ENCODE assay signal across 19 mouse cellular contexts in genomic region chr13:112511810-112512209, GRCm38 (mm10). TPM values are rescaled to one million over a fixed set of nuclear protein-coding genes. Genes with fewer than 3 reads are reported as not detected.
DNase-seq lines count a peak whose midpoint lies in the region; ATAC-seq and TF ChIP-seq lines count a peak whose summit lies in the region.
"Had no signal": no experiment of that assay in that cellular context is flagged by ENCODE, and none has a peak within 500 bp of the region (broad histone marks: within the 10 kb centered on the region; RNA-seq: fewer than 3 reads in every experiment).

No protein-coding gene starts in this region.

- no peak overlapping the region for H3K9ac ChIP-seq in heart, embryonic 13.5 days
- no peak overlapping the region for H3K9ac ChIP-seq in stomach, postnatal 0 days (ENCODE audit: low read length)
- H3K9ac ChIP-seq: embryonic facial prominence, embryonic 12.5 days; forebrain, embryonic 13.5 days; forebrain, embryonic 15.5 days; forebrain, postnatal 0 days had no signal

- no peaks in the 10 kb centered on the region for H3K27me3 ChIP-seq in heart, embryonic 13.5 days (replicated peaks)
- H3K27me3 ChIP-seq in E14TG2a.4 (ENCODE audit: insufficient read depth, low read length) = no peaks in the 10 kb centered on the region
- no peaks in the 10 kb centered on the region for H3K27me3 ChIP-seq in stomach, postnatal 0 days (ENCODE audit: control insufficient read depth, insufficient read depth, low read length)
- H3K27me3 ChIP-seq: CH12.LX; embryonic facial prominence, embryonic 12.5 days; forebrain, embryonic 13.5 days; forebrain, embryonic 15.5 days had no signal

- H3K4me2 ChIP-seq in heart, embryonic 13.5 days = no peak overlapping the region
- no peak overlapping the region for H3K4me2 ChIP-seq in stomach, postnatal 0 days (replicated peaks; ENCODE audit: low read depth)
- H3K4me2 ChIP-seq: embryonic facial prominence, embryonic 12.5 days; forebrain, embryonic 13.5 days; forebrain, embryonic 15.5 days had no signal

- peaks cover 13% of the 10 kb centered on the region for H3K4me1 ChIP-seq in heart, embryonic 13.5 days
- peaks cover 25% of the 10 kb centered on the region for H3K4me1 ChIP-seq in E14TG2a.4 (replicated peaks; ENCODE audit: low read depth, low read length)
- no peaks in the 10 kb centered on the region for H3K4me1 ChIP-seq in stomach, postnatal 0 days (replicated peaks; ENCODE audit: control insufficient read depth, insufficient read depth)
- H3K4me1 ChIP-seq: embryonic facial prominence, embryonic 10.5 days; embryonic facial prominence, embryonic 12.5 days; forebrain, embryonic 13.5 days; forebrain, embryonic 15.5 days had no signal

- H3K36me3 ChIP-seq in heart, embryonic 13.5 days = peaks cover 12% of the 10 kb centered on the region
- H3K36me3 ChIP-seq in E14TG2a.4 (ENCODE audit: insufficient read depth, low read length) = peaks cover 21% of the 10 kb centered on the region
- 0 out of 2 replicates have a peak, but pooled peaks cover 6% of the 10 kb centered on the region for H3K36me3 ChIP-seq in stomach, postnatal 0 days (ENCODE audit: control insufficient read depth, insufficient read depth, low read length)
- H3K36me3 ChIP-seq: forebrain, embryonic 15.5 days had no signal

- no peak overlapping the region for H3K4me3 ChIP-seq in heart, embryonic 13.5 days
- peak overlapping the region; percentile 48; the same call in 1 of the 2 replicates for H3K4me3 ChIP-seq in E14TG2a.4 (replicated peaks; ENCODE audit: low read length)
- H3K4me3 ChIP-seq in stomach, postnatal 0 days (ENCODE audit: low read depth, low read length) = no peak overlapping the region
- H3K4me3 ChIP-seq: embryonic facial prominence, embryonic 10.5 days; embryonic facial prominence, embryonic 12.5 days; forebrain, embryonic 13.5 days; forebrain, embryonic 15.5 days had no signal

- TF ChIP-seq EP300 in stomach, postnatal 0 days (optimal IDR thresholded peaks at IDR 0.05) = no peak

- WGBS in heart, embryonic 13.5 days = 77% methylated on average over 7 of the region's 7 CpGs
- WGBS in stomach, postnatal 0 days = 71% methylated on average over 7 of the region's 7 CpGs

- no peak for TF ChIP-seq CTCF in E14TG2a.4 (conservative IDR thresholded peaks at IDR 0.05; ENCODE audit: low read length)
- no peak for TF ChIP-seq CTCF in stomach, postnatal 0 days (IDR thresholded peaks at IDR 0.05; ENCODE audit: low read depth)

- no peak for DNase-seq in heart, postnatal 36 days
- peak; percentile 23 for DNase-seq in NIH3T3 (ENCODE audit: low read depth)
- peak; percentile 34 for DNase-seq in stomach, postnatal 0 days (ENCODE audit: low spot score)
- no peak for DNase-seq in layer of hippocampus, postnatal 14 days (ENCODE audit: low spot score in 2 of 2)
- DNase-seq in left cerebral cortex, adult 9 months (ENCODE audit: low spot score in 2 of 2) = no peak
- DNase-seq: adrenal gland, adult 2 months; B cell, adult 2 months; cerebellum, adult 11-12 months; cerebellum, adult 2 months; cerebellum, adult 9-10 months; forebrain, postnatal 0 days had no signal

- H3K27ac ChIP-seq in heart, embryonic 13.5 days (replicated peaks) = 0 out of 2 replicates have a peak overlapping the region, but pooled peaks have one; percentile 8
- H3K27ac ChIP-seq in stomach, postnatal 0 days (replicated peaks) = no peak overlapping the region
- H3K27ac ChIP-seq: embryonic facial prominence, embryonic 10.5 days; embryonic facial prominence, embryonic 12.5 days; forebrain, embryonic 13.5 days; forebrain, embryonic 15.5 days had no signal

- H3K9me3 ChIP-seq in heart, embryonic 13.5 days = no peaks in the 10 kb centered on the region
- H3K9me3 ChIP-seq in E14TG2a.4 (ENCODE audit: low read length) = peaks cover 14% of the 10 kb centered on the region
- H3K9me3 ChIP-seq in stomach, postnatal 0 days (ENCODE audit: control insufficient read depth, low read length) = no peaks in the 10 kb centered on the region
- H3K9me3 ChIP-seq: embryonic facial prominence, embryonic 10.5 days; embryonic facial prominence, embryonic 12.5 days; forebrain, embryonic 13.5 days; forebrain, embryonic 15.5 days had no signal

- intact Hi-C loops in heart, postnatal 36 days (cut with DNase I) = no loop called here

- no peak for ATAC-seq in heart, embryonic 13.5 days (ENCODE audit: extremely low read depth, insufficient number of reproducible peaks, low FRiP score, low TSS enrichment)
- ATAC-seq in stomach, postnatal 0 days (ENCODE audit: low FRiP score, low TSS enrichment) = peak; percentile 56; the same call in 1 of the 2 replicates
- ATAC-seq: CD4-positive, CD25-positive, alpha-beta regulatory T cell, adult 4 months; forebrain, embryonic 13.5 days; forebrain, embryonic 15.5 days; forebrain, postnatal 0 days had no signal

RNA-seq across cellular contexts. Expression of gene Il6st, which starts 47.9 kb away (rescaled TPM):
- polyA plus RNA-seq in heart, embryonic 13.5 days (2015; fragmentation: Nextera tagmentation; extraction: Ambion mirVana) = 42.1 TPM in 2 replicates
- 100 to 1,000 TPM; 203 to 252 TPM for total RNA-seq in heart, postnatal 36 days (2021)
- 22.2 and 25.8 TPM in 2 replicates for polyA plus RNA-seq in stomach, postnatal 0 days (2015; fragmentation: Nextera tagmentation; extraction: Ambion mirVana)
- 10 to 100 TPM; 80.3 to 91.4 TPM for total RNA-seq in layer of hippocampus, postnatal 14 days (2021)

Comparison
In these comparisons a context has a peak if more than half of its experiments do, and no peak if none do; other contexts are left out.
1. DNase-seq: peak in NIH3T3 (single experiment) and stomach, postnatal 0 days (single experiment); none in heart, postnatal 36 days (0 of 2), layer of hippocampus, postnatal 14 days (0 of 2) and left cerebral cortex, adult 9 months (0 of 2).